Mouse (Mus musculus) myocyte (in vitro differentiated cells): Measurements from ENCODE around the gene Xpa. TPM values are rescaled to one million over a fixed set of nuclear protein-coding genes. Genes with fewer than 3 reads are reported as not detected.

ENCODE experiments used
- H3K27me3 ChIP-seq: one replicate; pipeline ENCODE4 v1.6.1; 2011; ENCODE audit not compliant: control insufficient read depth, insufficient read depth, insufficient read length
- H3K36me3 ChIP-seq: one replicate; pipeline ENCODE4 v1.6.1; 2011; ENCODE audit not compliant: control insufficient read depth, insufficient read depth
- H3K4me2 ChIP-seq: one replicate; pipeline ENCODE4 v1.6.1; 2011; ENCODE audit warnings: low read depth, control low read depth
- H3K4me3 ChIP-seq: one replicate; pipeline ENCODE4 v1.5.1; 2011; ENCODE audit warnings: mild to moderate bottlenecking, control low read depth, moderate library complexity
- H3K79me2 ChIP-seq: one replicate; pipeline ENCODE4 v1.6.1; 2011; ENCODE audit not compliant: control insufficient read depth, insufficient read depth
- H3ac ChIP-seq: one replicate; pipeline ENCODE4 v1.6.1; 2011; ENCODE audit not compliant: control insufficient read depth, insufficient read length
- CEBPB ChIP-seq: IDR thresholded peaks from 2 replicates; pipeline ENCODE4 v1.6.1; 2011; ENCODE audit warnings: mild to moderate bottlenecking, moderate library complexity; ENCODE audit not compliant: poor library complexity, insufficient read depth, severe bottlenecking
- E2F4 ChIP-seq: IDR thresholded peaks from one replicate; pipeline ENCODE4 v1.6.1; 2011; ENCODE audit warnings: mild to moderate bottlenecking, control low read depth, moderate library complexity; ENCODE audit not compliant: insufficient read depth
- MAX ChIP-seq: IDR thresholded peaks from one replicate; pipeline ENCODE4 v1.6.1; 2011; ENCODE audit warnings: low read depth, mild to moderate bottlenecking, control low read depth
- MYOD1 ChIP-seq, 3 experiments: IDR thresholded peaks; one replicate each; pipeline ENCODE4 v1.6.1; 2011; ENCODE audit warnings: control low read depth in 2 of 3, low read depth in 2 of 3, mild to moderate bottlenecking in 2 of 3, moderate library complexity in 1 of 3; ENCODE audit not compliant: insufficient read length in 2 of 3, control insufficient read depth in 1 of 3
- MYOG ChIP-seq, 3 experiments: IDR thresholded peaks; one replicate each; pipeline ENCODE4 v1.6.1; 2011; ENCODE audit warnings: control low read depth in 2 of 3, low read depth in 2 of 3, mild to moderate bottlenecking in 2 of 3; ENCODE audit not compliant: insufficient read length in 2 of 3, control insufficient read depth in 1 of 3, insufficient read depth in 1 of 3
- POLR2A ChIP-seq: IDR thresholded peaks from one replicate; pipeline ENCODE4 v1.6.1; 2011; ENCODE audit warnings: low read depth, mild to moderate bottlenecking, control low read depth, moderate library complexity; ENCODE audit not compliant: insufficient read length
- POLR2AphosphoS2 ChIP-seq: IDR thresholded peaks from one replicate; pipeline ENCODE4 v1.6.1; 2011; ENCODE audit warnings: low read depth, control low read depth; ENCODE audit not compliant: insufficient read length
- REST ChIP-seq: IDR thresholded peaks from one replicate; pipeline ENCODE4 v1.6.1; 2011; ENCODE audit warnings: mild to moderate bottlenecking, control low read depth, moderate library complexity; ENCODE audit not compliant: insufficient read depth, insufficient read length
- SRF ChIP-seq: IDR thresholded peaks from one replicate; pipeline ENCODE4 v1.6.1; 2011; ENCODE audit warnings: low read depth; ENCODE audit not compliant: control insufficient read depth, insufficient read length
- TCF12 ChIP-seq: IDR thresholded peaks from one replicate; pipeline ENCODE4 v1.6.1; 2011; ENCODE audit warnings: mild to moderate bottlenecking, control low read depth; ENCODE audit not compliant: poor library complexity, insufficient read depth, severe bottlenecking
- TCF3 ChIP-seq: IDR thresholded peaks from one replicate; pipeline ENCODE4 v1.6.1; 2011; ENCODE audit warnings: low read depth, control low read depth; ENCODE audit not compliant: insufficient read length
- USF1 ChIP-seq: IDR thresholded peaks from one replicate; pipeline ENCODE4 v1.6.1; 2011; ENCODE audit warnings: low read depth, mild to moderate bottlenecking, control low read depth, moderate library complexity
- polyA plus RNA-seq: library from polyadenylated mRNA; unstranded; fragments of >200 nt; fragmentation: generic; extraction: Trizol; gene quantifications from one replicate; pipeline ENCODE4 v1.2.1, GENCODE M21; 2012; ENCODE audit warnings: missing spikeins

Xpa gene
- polyA plus RNA-seq, 1 experiment = 19.7 TPM

DNA sequence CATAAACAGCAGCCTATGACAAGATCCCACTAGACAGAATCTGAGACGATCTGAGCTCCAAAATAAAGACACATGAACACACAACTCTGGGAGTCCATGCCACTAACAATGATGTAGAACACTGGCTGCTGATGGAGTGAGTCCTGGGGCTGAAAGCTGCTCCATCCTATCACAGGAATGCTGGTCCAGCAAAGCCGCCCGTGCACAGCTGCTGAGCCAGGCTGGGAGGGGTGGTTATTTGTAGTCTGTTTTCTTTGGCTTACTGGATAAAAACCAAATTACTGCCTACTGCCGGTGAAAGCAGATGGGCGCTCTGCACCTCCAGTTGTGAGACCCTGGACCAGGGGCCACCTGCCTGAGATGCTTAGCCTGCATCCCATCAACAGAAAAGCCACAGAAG, 19.1 kb downstream of the Xpa start:
- H3K27me3 ChIP-seq = no peaks in the 10 kb centered on the region
- H3K4me3 ChIP-seq = no peak overlapping the region
- no peak overlapping the region for H3K4me2 ChIP-seq
- peaks cover 35% of the 10 kb centered on the region for H3K36me3 ChIP-seq
- H3ac ChIP-seq = no peak overlapping the region
- TF ChIP-seq REST (no peak), MYOD1 (IDR thresholded peaks at IDR 0.05; ENCODE audit: control insufficient read depth in 1 of 3, insufficient read length in 2 of 3, low read depth in 2 of 3) (no peak), USF1 (no peak), POLR2AphosphoS2 (no peak), E2F4 (no peak), MYOG (IDR thresholded peaks at IDR 0.05; ENCODE audit: control insufficient read depth in 1 of 3, insufficient read depth in 1 of 3, insufficient read length in 2 of 3, low read depth in 2 of 3) (no peak), POLR2A (no peak), TCF12 (no peak), MAX (no peak), TCF3 (no peak), SRF (no peak), CEBPB (no peak)
- no peaks in the 10 kb centered on the region for H3K79me2 ChIP-seq

- Histone ChIP-seq H3K27me3 (no peaks in the 10 kb centered on the region), H3K79me2 (no peaks in the 10 kb centered on the region), H3K4me2 (no peak overlapping the region), H3K4me3 (no peak overlapping the region), H3ac (no peak overlapping the region), H3K36me3 (peaks cover 38% of the 10 kb centered on the region)
- TF ChIP-seq CEBPB (no peak), POLR2A (no peak), MYOG (IDR thresholded peaks at IDR 0.05; ENCODE audit: control insufficient read depth in 1 of 3, insufficient read depth in 1 of 3, insufficient read length in 2 of 3, low read depth in 2 of 3) (no peak), SRF (no peak), E2F4 (no peak), POLR2AphosphoS2 (peak; percentile 27), MYOD1 (IDR thresholded peaks at IDR 0.05; ENCODE audit: control insufficient read depth in 1 of 3, insufficient read length in 2 of 3, low read depth in 2 of 3) (no peak)
Observed at GRCm38 (mm10) chr4:46176313-46176712, 19.8 kb downstream of the Xpa start.

DNA sequence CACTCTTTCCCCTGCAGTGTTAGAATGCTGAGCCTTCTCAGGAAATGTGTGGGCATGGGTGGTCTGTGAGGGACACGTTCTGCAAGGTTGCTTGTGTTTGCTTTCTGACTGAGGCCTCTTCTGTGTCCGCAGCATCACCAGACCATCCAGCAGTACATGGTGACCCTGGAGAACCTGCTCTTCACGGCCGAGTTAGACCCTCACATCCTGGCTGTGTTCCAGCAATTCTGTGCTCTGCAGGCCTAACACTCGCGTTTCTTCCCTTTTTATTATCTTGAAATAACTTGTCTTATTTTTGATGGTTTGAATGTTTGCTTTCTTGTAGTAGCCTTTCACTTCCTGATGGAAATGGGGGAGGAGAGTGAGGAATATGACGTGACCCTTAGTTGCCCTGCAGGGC, 24.4 kb downstream of the Xpa start:
- Histone ChIP-seq H3K27me3 (no peaks in the 10 kb centered on the region), H3K4me3 (no peak overlapping the region), H3K4me2 (no peak overlapping the region), H3ac (no peak overlapping the region), H3K36me3 (peaks cover 62% of the 10 kb centered on the region), H3K79me2 (no peaks in the 10 kb centered on the region)
- TF ChIP-seq POLR2A (no peak), TCF3 (no peak), REST (no peak), MAX (no peak), USF1 (no peak), SRF (no peak), CEBPB (no peak), MYOD1 (IDR thresholded peaks at IDR 0.05; ENCODE audit: control insufficient read depth in 1 of 3, insufficient read length in 2 of 3, low read depth in 2 of 3) (no peak), TCF12 (no peak), POLR2AphosphoS2 (no peak), E2F4 (no peak), MYOG (IDR thresholded peaks at IDR 0.05; ENCODE audit: control insufficient read depth in 1 of 3, insufficient read depth in 1 of 3, insufficient read length in 2 of 3, low read depth in 2 of 3) (no peak)

GRCm38 (mm10) chr4:46165831-46166230, 30.3 kb downstream of the Xpa start:
- H3K4me2 ChIP-seq = no peak overlapping the region
- no peak overlapping the region for H3K4me3 ChIP-seq
- TF ChIP-seq MYOD1 (IDR thresholded peaks at IDR 0.05; ENCODE audit: control insufficient read depth in 1 of 3, insufficient read length in 2 of 3, low read depth in 2 of 3) (no peak), MAX (no peak), MYOG (IDR thresholded peaks at IDR 0.05; ENCODE audit: control insufficient read depth in 1 of 3, insufficient read depth in 1 of 3, insufficient read length in 2 of 3, low read depth in 2 of 3) (no peak), SRF (no peak)
- H3K27me3 ChIP-seq = no peaks in the 10 kb centered on the region
- no peak overlapping the region for H3ac ChIP-seq
- peaks cover 72% of the 10 kb centered on the region for H3K36me3 ChIP-seq
- no peaks in the 10 kb centered on the region for H3K79me2 ChIP-seq

DNA sequence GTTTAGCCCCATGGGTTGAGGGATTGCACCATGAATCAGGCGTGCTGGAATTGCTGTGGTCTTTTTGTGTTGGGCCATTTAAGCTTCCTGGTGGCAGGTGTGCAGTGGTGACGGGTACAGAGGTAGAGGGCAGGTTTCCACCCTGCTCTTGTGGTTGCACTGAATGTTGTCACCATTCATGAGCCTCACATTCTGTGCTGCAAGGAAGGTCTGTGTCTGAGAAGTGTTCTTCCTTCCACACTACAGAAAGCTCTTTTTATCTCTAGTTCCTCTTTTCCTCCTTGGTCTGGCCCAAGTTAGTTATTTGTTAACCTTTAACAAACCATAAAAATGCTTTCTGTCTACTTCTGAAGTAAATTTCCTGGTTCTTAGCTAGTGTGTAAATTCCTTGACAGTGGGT, 32.1 kb downstream of the Xpa start:
- H3K27me3 ChIP-seq = no peaks in the 10 kb centered on the region
- H3K79me2 ChIP-seq = no peaks in the 10 kb centered on the region
- no peak overlapping the region for H3ac ChIP-seq
- H3K36me3 ChIP-seq = peaks cover 80% of the 10 kb centered on the region
- no peak overlapping the region for H3K4me3 ChIP-seq
- no peak overlapping the region for H3K4me2 ChIP-seq
- TF ChIP-seq TCF12 (no peak), CEBPB (no peak), USF1 (no peak), POLR2AphosphoS2 (no peak), MYOG (IDR thresholded peaks at IDR 0.05; ENCODE audit: control insufficient read depth in 1 of 3, insufficient read depth in 1 of 3, insufficient read length in 2 of 3, low read depth in 2 of 3) (no peak), POLR2A (no peak), MYOD1 (IDR thresholded peaks at IDR 0.05; ENCODE audit: control insufficient read depth in 1 of 3, insufficient read length in 2 of 3, low read depth in 2 of 3) (no peak), TCF3 (no peak), REST (no peak), E2F4 (no peak), SRF (no peak), MAX (no peak)
